In genomic region chr17:28517441-28517955, GRCm38 (mm10) we compare ENCODE assay signal across 7 mouse cellular contexts. TPM values are rescaled to one million over a fixed set of nuclear protein-coding genes. Genes with fewer than 3 reads are reported as not detected.
DNase-seq lines count a peak whose midpoint lies in the region; ATAC-seq and TF ChIP-seq lines count a peak whose summit lies in the region.

Gene Fkbp5, minus strand, starts transcription at chr17:28517527.

- H3K4me2 ChIP-seq in hindbrain, postnatal 0 days (ENCODE audit: low read depth, low read length), result peak within 1 kb of the TSS; percentile 97

- no peak for TF ChIP-seq CTCF in hindbrain, postnatal 0 days (IDR thresholded peaks at IDR 0.05; ENCODE audit: low read depth)

- H3K36me3 ChIP-seq in hindbrain, postnatal 0 days (ENCODE audit: insufficient read depth, low read length), result no peaks in the 10 kb centered on the region

- intact Hi-C loops in gastrocnemius, postnatal 36 days (cut with DNase I), result no loop called here
- intact Hi-C loops in left cerebral cortex, postnatal 4 days (cut with DNase I), result no loop called here

- peak; percentile 43 for ATAC-seq in hindbrain, postnatal 0 days
- ATAC-seq in megakaryocyte-erythroid progenitor cell, adult 5-6 weeks (replicated peaks; ENCODE audit: low FRiP score, low TSS enrichment, poor library complexity, severe bottlenecking), result no peak

- 2% methylated on average over 16 of the region's 16 CpGs for WGBS in hindbrain, postnatal 0 days

- H3K9ac ChIP-seq in hindbrain, postnatal 0 days (replicated peaks; ENCODE audit: low read length), result peak within 1 kb of the TSS; percentile 68

- no peaks in the 10 kb centered on the region for H3K27me3 ChIP-seq in hindbrain, postnatal 0 days (ENCODE audit: insufficient read depth, low read length)

- peaks cover 11% of the 10 kb centered on the region; the same call in 1 of the 2 replicates for H3K4me1 ChIP-seq in hindbrain, postnatal 0 days (ENCODE audit: insufficient read depth, low read length)

- peak within 1 kb of the TSS; percentile 77 for H3K27ac ChIP-seq in hindbrain, postnatal 0 days

- no peaks in the 10 kb centered on the region for H3K9me3 ChIP-seq in hindbrain, postnatal 0 days (ENCODE audit: low read length)

- DNase-seq in ZHBTc4 (ENCODE audit: low read depth, low spot score), result peak; percentile 47
- DNase-seq in cerebellum, adult 9-10 months, result peak; percentile 65
- DNase-seq in gastrocnemius, postnatal 36 days, result peak; percentile 76 to 91
- DNase-seq in hindbrain, postnatal 0 days (ENCODE audit: low spot score), result peak; percentile 82
- DNase-seq in left cerebral cortex, postnatal 4 days, result peak; percentile 29
- DNase-seq in right cerebral cortex, postnatal 4 days, result peak; percentile 45

- peak within 1 kb of the TSS; percentile 47 for H3K4me3 ChIP-seq in hindbrain, postnatal 0 days (ENCODE audit: low read length)

RNA-seq across cellular contexts. Expression of gene Fkbp5, which starts in this region (rescaled TPM):
- total RNA-seq in gastrocnemius, postnatal 36 days (2021), result 100 to 1,000 TPM; 107 to 115 TPM
- total RNA-seq in hindbrain, postnatal 0 days (2014; rRNA removed), result 27.5 and 31.3 TPM in 2 replicates
- 18.5 and 20.0 TPM in 2 replicates for polyA plus RNA-seq in hindbrain, postnatal 0 days (2015; fragmentation: Nextera tagmentation; extraction: Ambion mirVana)
- 10 to 100 TPM; 39.0 to 40.9 TPM for total RNA-seq in left cerebral cortex, postnatal 4 days (2021)
- 19.8 and 32.3 TPM in 2 replicates for total RNA-seq in megakaryocyte-erythroid progenitor cell, adult 5-6 weeks (2014; fragmentation: Nextera tagmentation)
- total RNA-seq in megakaryocyte-erythroid progenitor cell, adult 5-6 weeks (2017), result 19.9 and 25.1 TPM in 2 replicates

Comparison
In these comparisons a context has a peak if more than half of its experiments do, and no peak if none do; other contexts are left out.
1. DNase-seq: peak in every context shown above with its lines; median percentile 84 in gastrocnemius, postnatal 36 days; 82 in hindbrain, postnatal 0 days; 65 in cerebellum, adult 9-10 months; 47 in ZHBTc4; 45 in right cerebral cortex, postnatal 4 days; 29 in left cerebral cortex, postnatal 4 days.